Mouse (Mus musculus) thymus, adult 2 months (tissue): ENCODE results near the gene Lmf1. TPM values are rescaled to one million over a fixed set of nuclear protein-coding genes. Genes with fewer than 3 reads are reported as not detected.

Experiments
- DNase-seq: peaks from one replicate; pipeline ENCODE4 v3.0.0; 2021
- H3K27ac ChIP-seq: fragments of 200-500 bp; 2 replicates; pipeline ENCODE4 v1.5.1; 2012; ENCODE audit warnings: low read length, control low read depth; ENCODE audit not compliant: control insufficient read depth, insufficient read depth
- H3K27me3 ChIP-seq: fragments of 200-500 bp; 2 replicates; pipeline ENCODE4 v1.6.1; 2012; ENCODE audit warnings: mild to moderate bottlenecking, low read length, moderate library complexity, mixed read lengths; ENCODE audit not compliant: control insufficient read depth, insufficient read depth
- H3K36me3 ChIP-seq: fragments of 200-500 bp; 2 replicates; pipeline ENCODE4 v1.6.1; 2012; ENCODE audit warnings: mild to moderate bottlenecking, low read length, moderate library complexity; ENCODE audit not compliant: control insufficient read depth, insufficient read depth
- H3K4me1 ChIP-seq: fragments of 200-500 bp; replicated peaks from 2 replicates; pipeline ENCODE4 v1.6.1; 2012; ENCODE audit warnings: low read length; ENCODE audit not compliant: control insufficient read depth, insufficient read depth
- H3K4me3 ChIP-seq: fragments of 200-500 bp; 2 replicates; pipeline ENCODE4 v1.5.1; 2012; ENCODE audit warnings: mild to moderate bottlenecking, low read length, control low read depth, moderate library complexity; ENCODE audit not compliant: control insufficient read depth, insufficient read depth
- CTCF ChIP-seq: fragments of 200-500 bp; IDR thresholded peaks from 2 replicates; pipeline ENCODE4 v1.5.1; 2012; ENCODE audit warnings: mild to moderate bottlenecking, control low read depth, low read length, moderate library complexity, borderline replicate concordance; ENCODE audit not compliant: control insufficient read depth, poor library complexity, insufficient read depth; ENCODE audit errors: extremely low read depth
- POLR2A ChIP-seq: fragments of 200-500 bp; IDR thresholded peaks from 2 replicates; pipeline ENCODE4 v1.6.1; 2012; ENCODE audit warnings: mild to moderate bottlenecking, low read length, control low read depth, moderate library complexity; ENCODE audit not compliant: control insufficient read depth, poor library complexity, insufficient read depth; ENCODE audit errors: extremely low read depth
- WGBS: fragments of 180-500 bp; shearing (Covaris S2); methylation state at CpG from one replicate; pipeline ENCODE4 v1.1.7; 2018; 5-methylcytosine and 5-hydroxymethylcytosine counted together
- polyA plus RNA-seq: library from polyadenylated mRNA; depleted of rRNA; stranded (reverse); fragments of >200 nt; gene quantifications from 2 replicates; pipeline ENCODE4 v1.2.3, GENCODE M21; 2012

Gene Lmf1
- polyA plus RNA-seq, 1 experiment, result 25.2 TPM

DNA sequence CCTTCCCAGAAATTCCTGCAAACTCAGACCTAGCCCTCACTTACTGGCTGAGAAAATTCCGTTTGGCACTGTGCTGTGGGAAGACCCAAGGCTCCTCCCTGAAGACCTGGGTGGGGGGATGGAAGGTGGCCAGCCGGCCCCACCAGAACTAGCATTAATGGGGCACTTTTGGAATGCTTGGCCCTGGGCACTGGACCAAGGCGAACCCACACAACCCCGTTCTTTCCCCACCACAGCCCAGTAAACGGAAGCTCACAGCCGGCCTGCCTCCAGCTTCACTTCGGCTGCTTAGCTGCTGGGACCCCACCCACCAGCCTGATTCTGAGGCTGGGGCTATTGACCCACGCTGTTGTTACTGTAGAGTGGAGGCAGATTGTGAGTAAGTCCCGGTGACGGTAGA, 10.7 kb upstream of the Lmf1 start:
- Histone ChIP-seq H3K4me3 (no peak overlapping the region), H3K36me3 (no peaks in the 10 kb centered on the region), H3K27me3 (peaks cover 9% of the 10 kb centered on the region; the same call in 1 of the 2 replicates), H3K4me1 (peaks cover 9% of the 10 kb centered on the region; the same call in 1 of the 2 replicates), H3K27ac (no peak overlapping the region)
- DNase-seq, result no peak
- TF ChIP-seq CTCF (no peak), POLR2A (no peak)
- 42% methylated on average over 10 of the region's 10 CpGs for WGBS

DNA sequence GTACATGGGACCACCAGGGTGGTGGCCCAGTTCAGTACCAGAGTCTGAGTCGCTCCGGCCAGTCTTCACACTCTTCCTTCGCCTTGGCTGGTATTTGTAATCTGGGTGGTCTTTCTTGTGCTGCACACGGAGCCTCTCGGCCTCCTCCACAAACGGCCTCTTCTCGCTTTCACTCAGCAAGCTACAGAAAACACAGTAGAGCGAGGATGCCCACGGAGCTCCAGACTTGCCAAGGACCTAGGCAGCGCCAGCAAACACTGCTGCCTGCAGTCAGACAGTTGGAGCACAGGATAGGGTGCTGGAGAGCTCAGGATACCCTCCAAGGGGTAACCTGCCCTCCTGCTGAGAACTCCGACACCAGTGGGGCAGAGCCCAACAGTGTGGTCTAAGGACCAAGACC, 10.0 kb upstream of the Lmf1 start:
- H3K27me3 ChIP-seq, result peaks cover 9% of the 10 kb centered on the region; the same call in 1 of the 2 replicates
- no peak for DNase-seq
- H3K27ac ChIP-seq, result no peak overlapping the region
- H3K36me3 ChIP-seq, result no peaks in the 10 kb centered on the region
- peaks cover 9% of the 10 kb centered on the region; the same call in 1 of the 2 replicates for H3K4me1 ChIP-seq
- TF ChIP-seq POLR2A (no peak), CTCF (no peak)
- H3K4me3 ChIP-seq, result no peak overlapping the region
- 91% methylated on average over 11 of the region's 11 CpGs for WGBS

DNA sequence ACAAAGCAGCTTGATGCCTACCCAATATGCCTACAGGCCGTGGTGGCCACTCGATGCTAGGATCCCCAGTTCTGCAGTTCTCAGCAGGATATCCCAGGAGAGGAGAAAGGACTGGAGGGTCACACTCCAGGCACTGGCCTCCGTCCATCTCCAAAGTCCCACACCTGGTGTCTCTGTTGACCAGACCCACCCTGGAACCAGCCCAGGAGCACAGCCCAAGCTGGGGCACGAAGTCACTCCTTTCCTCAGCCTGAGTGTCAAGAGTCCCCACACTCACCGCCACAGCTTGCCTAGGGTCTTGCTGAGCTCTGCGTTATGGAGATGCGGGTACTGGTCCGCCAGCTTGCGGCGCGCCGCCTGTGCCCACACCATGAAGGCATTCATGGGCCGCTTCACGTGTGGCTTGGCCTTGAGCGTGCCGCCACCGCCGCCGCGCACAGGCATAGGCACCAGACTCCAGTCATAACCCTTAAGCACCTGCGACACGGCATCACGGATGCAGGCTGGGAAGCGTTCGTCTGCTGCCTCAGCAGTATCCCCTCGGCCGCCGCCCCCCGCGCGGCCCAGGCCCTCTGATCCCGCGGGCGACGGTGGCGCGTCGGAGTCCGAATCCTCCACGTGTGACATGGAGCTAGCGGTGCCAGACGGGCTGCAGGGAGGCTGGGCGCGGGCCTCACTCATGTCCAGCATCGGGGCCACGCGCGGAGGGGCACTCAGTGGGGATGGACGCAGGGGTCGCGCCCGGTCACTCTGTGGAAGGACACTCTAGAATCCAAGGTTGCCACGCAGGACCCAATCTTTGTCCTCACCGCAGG, 8.8 kb upstream of the Lmf1 start:
- H3K27me3 ChIP-seq, result peaks cover 9% of the 10 kb centered on the region; the same call in 1 of the 2 replicates
- peaks cover 9% of the 10 kb centered on the region; the same call in 1 of the 2 replicates for H3K4me1 ChIP-seq
- no peak overlapping the region for H3K27ac ChIP-seq
- WGBS, result 10% methylated on average over 54 of the region's 54 CpGs
- no peak for TF ChIP-seq POLR2A
- no peak for TF ChIP-seq CTCF
- DNase-seq, result no peak
- no peaks in the 10 kb centered on the region for H3K36me3 ChIP-seq
- peak overlapping the region; percentile 15 for H3K4me3 ChIP-seq

DNA sequence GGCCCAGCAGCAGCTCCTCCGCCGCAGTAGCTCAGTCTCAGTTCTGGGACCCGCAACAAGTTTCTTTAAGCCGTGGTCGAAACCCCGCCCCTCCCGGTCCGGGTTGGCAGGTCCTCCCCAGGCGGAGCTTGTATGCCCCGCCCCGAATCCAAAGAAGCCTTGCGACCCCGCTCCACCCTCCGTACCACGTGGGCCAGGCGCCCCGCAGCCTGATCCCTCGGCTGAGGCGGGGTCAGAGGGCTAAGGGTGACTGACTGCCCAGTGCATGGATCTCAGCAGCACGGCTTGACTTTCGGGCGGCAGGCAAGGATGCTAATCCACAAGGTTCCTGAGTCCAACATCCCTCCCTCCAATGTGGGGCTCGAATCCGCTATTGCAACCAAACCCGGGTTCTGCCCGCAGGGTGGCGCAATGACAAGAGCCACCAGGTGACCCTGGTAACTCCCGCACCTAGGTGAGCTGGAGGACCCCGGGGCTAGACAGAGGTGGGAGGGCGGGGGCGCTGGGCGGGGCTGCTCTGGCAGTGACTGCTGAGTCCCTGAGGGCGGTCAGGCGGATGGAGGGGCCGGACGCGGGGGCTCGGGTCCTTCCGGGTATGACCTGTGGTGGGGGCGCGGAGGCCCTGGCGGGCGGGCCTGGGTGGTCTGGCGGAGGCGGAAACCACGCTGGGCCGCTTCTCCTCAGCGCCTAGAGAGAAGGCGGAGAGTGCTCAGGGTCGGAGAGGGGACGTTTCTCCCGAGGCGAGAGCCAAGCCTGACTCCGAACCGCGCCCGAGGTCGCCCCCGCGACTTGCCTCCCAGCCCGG, 8.0 kb upstream of the Lmf1 start, which contains the start of gene Sox8:
Gene Sox8 (minus strand): TSS at position 39 of the 805 bp plus-strand sequence.
- DNase-seq, result peak; percentile 65
- no peak within 1 kb of the TSS for H3K27ac ChIP-seq

DNA sequence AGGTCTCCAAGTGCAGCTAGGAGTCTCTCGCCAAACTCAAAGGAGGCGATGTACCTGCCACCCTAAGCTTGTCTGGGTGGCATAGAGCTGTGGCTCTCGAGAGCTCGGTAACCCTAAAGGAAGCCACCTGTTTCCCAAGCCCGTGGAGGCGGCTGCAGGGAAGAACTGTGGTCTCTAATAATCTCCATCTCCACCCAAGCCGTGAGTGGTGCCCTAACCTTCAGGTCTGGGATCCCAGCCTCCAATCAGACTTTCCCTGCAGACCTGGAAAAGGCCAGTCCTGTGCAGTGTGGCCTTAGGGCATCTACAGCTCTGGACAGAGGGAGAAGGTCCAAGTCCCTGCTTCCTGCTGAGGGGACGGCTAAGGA, 7.4 kb upstream of the Lmf1 start:
- H3K36me3 ChIP-seq, result no peaks in the 10 kb centered on the region
- H3K27me3 ChIP-seq, result peaks cover 9% of the 10 kb centered on the region; the same call in 1 of the 2 replicates
- DNase-seq, result no peak
- H3K4me1 ChIP-seq, result peaks cover 9% of the 10 kb centered on the region; the same call in 1 of the 2 replicates
- H3K27ac ChIP-seq, result no peak overlapping the region
- TF ChIP-seq POLR2A (no peak), CTCF (no peak)
- WGBS, result 5% methylated on average over 8 of the region's 8 CpGs
- H3K4me3 ChIP-seq, result no peak overlapping the region

More for the DNA sequence above, 8.0 kb upstream of the Lmf1 start, which contains the start of gene Sox8:
- WGBS, result 1% methylated on average over 61 of the region's 61 CpGs
- peaks cover 9% of the 10 kb centered on the region; the same call in 1 of the 2 replicates for H3K27me3 ChIP-seq
- TF ChIP-seq CTCF, result no peak
- TF ChIP-seq POLR2A, result no peak
- peak within 1 kb of the TSS; percentile 15 for H3K4me3 ChIP-seq
- H3K4me1 ChIP-seq, result peaks cover 9% of the 10 kb centered on the region; the same call in 1 of the 2 replicates
- no peaks in the 10 kb centered on the region for H3K36me3 ChIP-seq
